Mouse (Mus musculus): ENCODE results near the gene Npvf. TPM values are rescaled to one million over a fixed set of nuclear protein-coding genes. Genes with fewer than 3 reads are reported as not detected.

Npvf gene
- not detected for polyA plus RNA-seq (2014; fragmentation: Illumina TruSeq; extraction: RNeasy Lipid Tissue Mini Kit (QIAGEN cat#74804); ENCODE audit: low read depth, low replicate concordance)

GRCm38 (mm10) chr6:50654356-50654755 lies at the start of gene Npvf:
Gene Npvf (minus strand): TSS chr6:50654439.

Other genes starting within 250 kb of the Npvf start
- gene Osbpl3, start 198.2 kb downstream of the Npvf start, polyA plus RNA-seq (2014; fragmentation: Illumina TruSeq; extraction: RNeasy Lipid Tissue Mini Kit (QIAGEN cat#74804); ENCODE audit: low read depth, low replicate concordance): 2.5 TPM
- 72.7 TPM for gene Cycs, start 87.9 kb downstream of the Npvf start, polyA plus RNA-seq (2014; fragmentation: Illumina TruSeq; extraction: RNeasy Lipid Tissue Mini Kit (QIAGEN cat#74804); ENCODE audit: low read depth, low replicate concordance)
- 8.4 TPM for gene 4921507P07Rik, start 57.8 kb downstream of the Npvf start, polyA plus RNA-seq (2014; fragmentation: Illumina TruSeq; extraction: RNeasy Lipid Tissue Mini Kit (QIAGEN cat#74804); ENCODE audit: low read depth, low replicate concordance)